Mouse (Mus musculus) megakaryocyte-erythroid progenitor cell, adult 5-6 weeks (primary cell): ENCODE measurements at regions not wholly inside any gene's neighbourhood (a gene's known extent, or its start where the extent isn't known, plus 50 kb on each side); places are given as distances from the start of the nearest gene placed in this dataset.

Experiments used
- ATAC-seq: replicated peaks from 2 replicates; pipeline ENCODE4 v1.8.0; 2016; ENCODE audit warnings: mild to moderate bottlenecking, inconsistent platforms; ENCODE audit not compliant: severe bottlenecking, poor library complexity, low FRiP score, low TSS enrichment

DNA sequence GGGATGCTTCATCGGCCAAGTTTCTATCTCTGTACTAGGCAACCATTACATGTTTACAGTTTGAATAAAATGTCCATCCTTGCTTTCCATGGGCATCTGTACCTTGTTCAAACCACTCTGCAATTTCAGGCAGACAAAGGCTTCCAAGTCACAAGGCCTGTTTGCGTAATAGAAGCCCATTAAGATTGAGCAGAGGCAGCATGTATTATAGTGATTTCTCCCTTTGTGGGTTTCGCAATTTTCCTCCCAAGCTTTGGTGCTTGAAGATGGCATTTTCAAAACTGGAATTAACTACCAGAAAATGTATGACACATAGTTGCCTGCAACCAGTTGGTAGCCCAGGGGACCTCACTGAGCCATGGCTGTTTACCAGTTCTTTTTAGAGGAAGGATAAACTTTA is 158.9 kb upstream of the Pkn2 start:
- no peak for ATAC-seq

DNA sequence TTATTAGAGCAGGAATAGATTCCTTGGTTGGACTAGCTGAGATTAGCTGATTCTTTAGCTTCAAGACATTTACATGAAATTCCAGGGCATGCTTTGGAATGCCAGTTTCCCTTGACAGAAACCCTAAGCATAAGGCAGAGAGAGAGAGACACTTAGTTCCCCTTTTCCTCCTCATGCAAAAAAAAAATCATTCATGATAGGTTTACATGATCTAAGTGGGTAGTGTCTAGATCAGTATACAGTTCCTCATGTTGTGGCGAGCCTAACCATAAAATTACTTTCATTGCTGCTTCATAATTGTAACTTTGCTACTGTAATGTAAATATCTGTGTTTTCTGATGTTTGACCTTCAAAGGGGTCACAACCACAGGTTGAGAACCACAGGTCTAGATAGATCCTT is 154.3 kb upstream of the Pkn2 start:
- 0 out of 2 replicates have a peak, but pooled peaks have one; percentile 33 for ATAC-seq

DNA sequence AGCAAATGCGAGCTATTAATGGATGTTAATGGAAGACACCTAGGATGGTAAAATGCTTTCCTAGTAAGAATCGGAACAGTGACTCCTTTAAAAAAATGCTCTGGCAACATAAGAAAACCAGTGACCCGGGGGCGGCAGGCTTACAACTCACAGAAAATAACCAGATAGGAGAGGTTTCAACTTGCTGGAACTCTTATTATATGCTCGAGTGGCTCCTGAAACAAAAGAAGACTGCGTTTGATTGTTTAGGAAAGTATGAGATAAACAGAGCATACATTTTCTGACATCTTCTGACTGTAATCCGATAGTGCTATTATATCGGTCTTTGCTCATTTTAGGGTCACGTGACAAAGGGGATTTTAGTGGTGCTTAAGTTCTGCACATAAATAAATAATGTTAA is 152.8 kb upstream of the Pkn2 start:
- no peak for ATAC-seq

GRCm38 (mm10) chr3:143022486-143022885 is 140.7 kb upstream of the Pkn2 start:
- ATAC-seq = peak; percentile 8; the same call in 1 of the 2 replicates

DNA sequence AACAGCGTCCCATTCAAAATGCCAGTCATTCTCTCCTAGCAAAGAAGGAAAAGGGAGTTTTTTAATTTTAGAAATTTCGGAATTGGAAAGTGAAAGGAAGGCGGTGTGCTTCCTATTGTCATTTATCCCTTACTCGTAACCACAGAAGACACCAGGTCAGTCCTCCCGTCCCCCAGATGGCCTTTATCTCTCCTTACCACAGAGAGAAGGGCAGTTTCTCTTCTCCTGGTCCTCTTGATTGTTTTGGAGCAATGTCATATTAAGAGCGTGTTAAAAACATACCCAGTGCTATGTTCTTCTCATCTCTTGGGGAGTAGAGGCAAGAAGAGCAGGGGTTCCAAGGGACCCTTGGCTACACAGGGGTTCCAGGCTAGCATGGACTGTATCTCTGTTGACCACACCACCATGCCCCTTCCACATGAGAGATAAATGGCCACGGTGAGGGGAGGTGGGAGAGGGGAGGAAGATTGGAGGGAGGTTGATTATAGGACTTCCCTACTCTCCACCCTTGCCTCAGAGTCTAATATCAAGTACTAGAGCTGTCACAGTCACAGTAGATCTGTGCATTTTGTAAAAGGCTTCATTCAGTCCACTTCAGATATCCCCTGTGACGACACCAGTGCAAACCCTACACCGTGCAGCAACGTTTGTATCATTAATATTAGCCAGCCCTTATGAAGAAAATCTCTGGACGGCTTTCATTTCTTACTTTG is 139.5 kb upstream of the Pkn2 start:
- peak; percentile 75 for ATAC-seq

DNA sequence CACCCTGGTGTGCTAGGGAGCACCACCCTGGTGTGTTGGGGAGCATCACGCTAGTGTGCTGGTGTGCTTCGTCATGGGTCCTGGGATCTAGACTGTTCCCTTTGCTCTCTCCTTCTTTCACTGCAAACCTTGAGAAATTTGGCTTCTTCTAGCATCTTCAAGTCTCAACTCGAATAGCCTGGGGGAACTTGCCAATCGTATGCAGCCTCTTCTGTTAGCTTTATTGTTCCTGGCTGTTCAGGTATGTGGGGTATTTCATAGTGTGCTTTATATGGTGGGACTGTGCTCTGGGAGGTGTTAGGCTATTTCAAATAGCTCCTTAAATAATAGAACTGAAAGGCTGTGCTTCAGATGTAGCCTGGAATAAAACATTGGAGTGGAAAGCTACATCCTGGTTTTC is 135.7 kb upstream of the Pkn2 start:
- no peak for ATAC-seq

DNA sequence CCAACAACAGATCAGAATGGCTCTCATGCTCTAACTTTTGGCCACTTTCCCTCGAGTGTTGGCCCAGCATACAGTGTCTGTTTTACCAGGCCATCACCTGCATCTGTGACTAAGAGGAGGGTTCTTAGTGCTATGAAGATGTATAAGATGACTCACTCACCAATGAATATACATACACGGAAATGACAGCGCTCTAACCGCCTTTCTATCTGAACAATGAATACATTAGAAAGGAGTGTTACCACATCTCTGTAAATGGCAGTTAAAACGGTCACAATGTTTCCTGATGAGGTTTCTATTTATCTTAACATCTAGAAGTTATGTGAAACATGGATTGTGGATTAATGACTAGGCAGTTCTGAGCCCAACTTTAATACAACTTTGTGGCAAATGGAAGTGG is 135.0 kb upstream of the Pkn2 start:
- ATAC-seq = peak; percentile 70

GRCm38 (mm10) chr3:143014421-143014820 is 132.6 kb upstream of the Pkn2 start:
- ATAC-seq = no peak

DNA sequence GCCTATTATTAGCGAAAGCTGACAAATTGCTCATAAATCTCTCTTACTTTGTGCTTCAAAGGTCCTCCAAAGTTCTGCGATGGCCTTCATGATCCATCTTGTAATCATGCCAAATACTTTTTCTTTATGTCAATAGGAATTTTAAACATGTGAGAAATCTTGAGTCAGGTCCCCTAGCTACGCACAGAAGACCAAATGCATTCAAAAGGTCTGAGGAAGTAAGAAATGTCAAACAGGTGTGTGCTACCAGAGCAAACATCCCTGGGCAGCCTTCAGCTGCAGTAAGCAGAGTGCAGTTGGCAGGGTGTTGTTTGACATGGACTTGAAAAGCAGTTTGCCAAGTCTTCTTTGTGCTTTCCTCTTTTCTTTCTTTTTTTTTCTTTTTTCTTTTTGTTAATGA is 125.2 kb upstream of the Pkn2 start:
- ATAC-seq = no peak

DNA sequence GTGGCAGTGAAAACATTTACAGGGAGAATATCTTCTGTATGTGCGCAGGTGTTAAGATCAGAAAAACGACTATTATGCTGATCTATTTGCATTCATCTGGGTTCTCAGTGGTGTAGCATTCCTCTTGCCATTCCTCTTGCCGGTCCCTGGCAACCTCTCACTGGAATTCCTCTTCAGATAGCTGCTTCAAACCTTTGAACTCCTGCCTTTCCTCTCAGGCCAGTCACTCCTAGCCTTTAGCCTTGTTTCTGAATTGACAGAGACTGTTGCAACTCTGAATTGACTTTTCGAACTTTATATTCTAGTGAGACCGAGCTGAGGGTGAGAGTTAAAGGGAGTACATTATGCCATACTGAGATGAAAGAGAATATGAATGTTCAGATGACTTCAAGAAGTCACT is 120.1 kb upstream of the Pkn2 start:
- ATAC-seq = no peak

DNA sequence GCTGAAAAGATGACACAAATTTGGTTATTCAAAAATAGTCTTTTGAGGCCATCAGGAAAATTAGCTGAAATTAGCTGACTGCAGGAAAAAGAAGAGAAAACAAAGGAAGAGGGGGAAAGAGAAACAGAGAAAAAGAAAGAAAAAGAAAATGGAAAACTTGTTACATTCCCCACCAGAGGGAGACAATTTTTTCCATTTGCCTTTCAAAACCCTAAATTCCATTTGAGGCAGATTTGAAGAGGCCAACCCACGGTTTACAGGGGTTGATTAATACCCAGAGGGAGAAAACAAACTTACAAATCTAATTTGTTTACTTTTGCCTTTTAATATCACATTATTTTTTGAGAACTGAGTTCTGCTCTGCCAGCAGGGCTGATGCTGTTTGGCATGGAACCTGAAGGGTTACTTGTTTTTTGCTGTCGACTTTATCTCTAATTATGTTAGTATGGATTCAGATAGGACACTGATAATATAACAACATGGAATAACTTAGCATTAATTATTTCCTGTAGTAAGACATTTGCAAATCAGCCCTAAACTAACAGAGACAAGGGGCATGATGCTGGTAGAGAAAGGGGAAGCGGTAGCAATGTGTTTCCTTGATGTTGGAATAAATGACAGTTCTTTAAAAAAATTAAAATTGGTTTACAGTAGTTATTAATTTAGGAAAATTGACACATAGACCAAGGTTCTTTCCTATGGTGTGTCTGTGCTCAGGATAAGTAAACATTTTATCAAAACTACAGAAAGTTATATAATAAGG is 114.4 kb upstream of the Pkn2 start:
- ATAC-seq = no peak

- no peak for ATAC-seq
Observed at GRCm38 (mm10) chr3:142984547-142984946, 102.7 kb upstream of the Pkn2 start.

- ATAC-seq = no peak
Observed at GRCm38 (mm10) chr3:142981221-142981620, 99.4 kb upstream of the Pkn2 start.

- ATAC-seq = no peak
Observed at GRCm38 (mm10) chr3:142979161-142979560, 97.4 kb upstream of the Pkn2 start.

DNA sequence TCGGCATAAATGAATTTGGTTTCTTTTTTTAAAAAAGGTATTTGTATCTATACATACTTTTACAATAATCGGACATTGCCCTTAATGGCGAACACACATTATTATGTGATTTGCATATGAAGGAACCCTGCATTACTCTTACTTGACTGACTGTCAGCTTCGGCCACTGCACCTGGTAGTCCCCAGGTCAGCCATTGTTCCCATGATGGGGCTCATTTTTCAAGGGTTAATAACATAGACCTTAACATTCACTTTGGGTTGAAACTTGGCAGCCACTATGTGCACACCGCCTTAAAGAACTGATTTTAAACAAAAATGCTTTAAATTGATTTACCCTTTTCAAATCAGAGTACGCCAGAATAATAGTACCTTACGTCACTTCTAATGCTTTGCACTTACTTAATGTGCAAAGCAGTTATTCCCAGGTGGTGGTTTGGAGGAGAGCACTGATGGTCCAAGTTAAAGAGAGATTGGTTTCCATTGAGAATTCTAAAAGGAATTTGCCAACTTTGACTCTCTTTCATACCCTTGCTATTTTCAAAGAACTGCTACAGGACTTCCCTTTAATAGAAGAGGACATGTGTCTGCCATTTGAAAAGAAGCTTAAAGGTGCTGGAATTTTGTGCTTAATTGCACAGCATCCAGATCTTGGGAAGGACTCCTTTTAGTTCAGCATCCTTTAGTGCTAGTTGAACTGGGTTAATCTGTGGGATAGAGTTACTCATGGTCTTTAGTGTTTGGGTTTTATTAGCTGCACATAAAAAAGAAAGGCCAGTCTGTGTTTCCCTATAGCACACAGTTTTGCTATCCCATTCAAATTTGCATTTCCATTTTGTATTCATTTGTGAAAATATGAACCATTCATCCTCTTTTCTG is 95.0 kb upstream of the Pkn2 start:
- no peak for ATAC-seq

- no peak for ATAC-seq
Observed at GRCm38 (mm10) chr3:142975606-142976005, 93.8 kb upstream of the Pkn2 start.

GRCm38 (mm10) chr3:142969501-142969900 is 87.7 kb upstream of the Pkn2 start:
- ATAC-seq = no peak

- ATAC-seq = no peak
Observed at GRCm38 (mm10) chr3:142965604-142966003, 83.8 kb upstream of the Pkn2 start.

DNA sequence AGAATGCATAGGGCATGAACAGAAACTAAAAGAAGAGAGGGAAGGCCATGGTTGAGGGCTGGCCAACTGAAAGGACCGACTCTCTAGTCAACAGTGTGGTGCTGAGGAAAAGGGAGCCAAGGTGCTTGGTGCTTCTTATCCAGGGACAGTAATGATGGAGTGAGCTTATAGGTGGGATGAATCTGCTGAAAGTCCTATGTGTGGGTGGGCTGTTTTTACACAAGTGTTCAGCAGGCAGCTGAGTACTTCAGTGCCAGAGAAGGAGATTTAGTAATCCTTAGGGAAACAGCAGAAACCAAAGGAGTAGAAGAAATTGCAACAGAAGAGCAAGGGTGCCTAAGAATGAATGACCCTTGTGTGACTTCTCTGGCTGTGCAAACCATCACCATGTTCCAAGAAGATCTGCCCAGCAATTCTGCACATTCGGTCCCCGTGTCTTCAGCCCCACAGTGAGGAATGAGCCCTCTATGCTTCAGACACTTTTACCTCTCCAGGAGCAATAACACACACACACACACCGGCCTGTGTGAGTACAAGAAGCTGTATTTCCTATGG is 82.1 kb upstream of the Pkn2 start:
- ATAC-seq = no peak

DNA sequence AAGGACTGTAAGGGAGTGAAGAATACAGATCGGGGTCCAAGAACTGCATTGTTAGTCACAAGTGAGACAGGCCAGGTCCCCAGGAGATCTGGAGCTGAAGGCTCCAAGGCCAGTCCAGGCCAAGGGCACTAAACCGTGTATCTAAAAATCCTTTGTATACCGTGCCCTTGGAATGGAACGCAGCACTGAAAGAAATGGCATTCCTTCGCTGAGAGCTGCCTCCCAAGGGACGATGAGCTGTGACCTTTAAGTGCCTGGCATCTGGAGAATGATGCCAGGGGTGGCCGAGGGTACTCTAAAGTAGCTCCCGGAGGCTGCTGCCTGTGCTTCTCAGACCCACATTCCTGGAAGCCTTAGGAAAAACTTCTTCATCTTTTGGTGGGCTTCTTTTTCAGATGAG is 76.0 kb upstream of the Pkn2 start:
- no peak for ATAC-seq
